Mouse (Mus musculus) G1E (cell line): ENCODE data around the gene Rplp0.

Experiments
- CTCF ChIP-seq: IDR thresholded peaks from 2 replicates; pipeline ENCODE4 v1.5.1; 2012; ENCODE audit warnings: low read depth, low read length, inconsistent platforms, mixed read lengths
- GATA1 ChIP-seq: IDR thresholded peaks from 2 replicates; pipeline ENCODE4 v1.6.1; 2012; ENCODE audit warnings: borderline replicate concordance, low read length, inconsistent platforms, mixed read lengths
- POLR2AphosphoS5 ChIP-seq: IDR thresholded peaks from 2 replicates; pipeline ENCODE4 v1.6.1; 2012; ENCODE audit warnings: low read depth, low read length, inconsistent platforms; ENCODE audit not compliant: insufficient replicate concordance

- TF ChIP-seq CTCF (no peak), GATA1 (no peak), POLR2AphosphoS5 (no peak)
Observed at GRCm38 (mm10) chr5:115553801-115554420, 5.4 kb upstream of the Rplp0 start.
